Mouse (Mus musculus): ENCODE data around the gene Plcb2. TPM values are rescaled to one million over a fixed set of nuclear protein-coding genes. Genes with fewer than 3 reads are reported as not detected.

Plcb2 gene
- polyA plus RNA-seq, 1 experiment: 37.0 TPM

- WGBS: 60% methylated on average over 10 of the region's 10 CpGs
- H3K36me3 ChIP-seq (ENCODE audit: control insufficient read depth, insufficient read depth, low read length): no peaks in the 10 kb centered on the region
- DNase-seq (ENCODE audit: low read depth in 1 of 2, low spot score in 2 of 2): no peak
- no peaks in the 10 kb centered on the region for H3K27me3 ChIP-seq (ENCODE audit: control insufficient read depth, insufficient read depth, low read length)
- H3K4me3 ChIP-seq (ENCODE audit: extremely low read depth, insufficient read depth, insufficient read length): no peak overlapping the region
- no peak overlapping the region for H3K27ac ChIP-seq (ENCODE audit: insufficient read depth, low read length)
- no peak for TF ChIP-seq POLR2A (IDR thresholded peaks at IDR 0.05; ENCODE audit: low read depth, low read length)
- TF ChIP-seq CTCF (IDR thresholded peaks at IDR 0.05; ENCODE audit: extremely low read depth, insufficient read depth, insufficient read length, insufficient replicate concordance): no peak
- no peaks in the 10 kb centered on the region for H3K4me1 ChIP-seq (ENCODE audit: control insufficient read depth, insufficient read depth, insufficient read length)
Observed at GRCm38 (mm10) chr2:118766041-118767033, 38.1 kb upstream of the Plcb2 start.

GRCm38 (mm10) chr2:118764875-118765274, 36.6 kb upstream of the Plcb2 start:
- H3K27ac ChIP-seq (ENCODE audit: insufficient read depth, low read length): no peak overlapping the region
- 87% methylated on average over 5 of the region's 5 CpGs for WGBS

GRCm38 (mm10) chr2:118764094-118764831, 36.0 kb upstream of the Plcb2 start:
- TF ChIP-seq CTCF (IDR thresholded peaks at IDR 0.05; ENCODE audit: extremely low read depth, insufficient read depth, insufficient read length, insufficient replicate concordance) (peak; percentile 44; the same call in 1 of the 2 replicates), POLR2A (IDR thresholded peaks at IDR 0.05; ENCODE audit: low read depth, low read length) (no peak)
- no peaks in the 10 kb centered on the region for H3K4me1 ChIP-seq (ENCODE audit: control insufficient read depth, insufficient read depth, insufficient read length)
- no peaks in the 10 kb centered on the region for H3K27me3 ChIP-seq (ENCODE audit: control insufficient read depth, insufficient read depth, low read length)
- H3K27ac ChIP-seq (ENCODE audit: insufficient read depth, low read length): no peak overlapping the region
- 41% methylated on average over 11 of the region's 11 CpGs for WGBS
- no peaks in the 10 kb centered on the region for H3K36me3 ChIP-seq (ENCODE audit: control insufficient read depth, insufficient read depth, low read length)
- no peak overlapping the region for H3K4me3 ChIP-seq (ENCODE audit: extremely low read depth, insufficient read depth, insufficient read length)
- DNase-seq (ENCODE audit: low read depth in 1 of 2, low spot score in 2 of 2): peak in 1 of 2 experiments; percentile 27

More at GRCm38 (mm10) chr2:118764875-118765274, 36.6 kb upstream of the Plcb2 start:
- H3K4me1 ChIP-seq (ENCODE audit: control insufficient read depth, insufficient read depth, insufficient read length): no peaks in the 10 kb centered on the region
- DNase-seq (ENCODE audit: low read depth in 1 of 2, low spot score in 2 of 2): no peak
- no peaks in the 10 kb centered on the region for H3K27me3 ChIP-seq (ENCODE audit: control insufficient read depth, insufficient read depth, low read length)
- TF ChIP-seq POLR2A (IDR thresholded peaks at IDR 0.05; ENCODE audit: low read depth, low read length) (no peak), CTCF (IDR thresholded peaks at IDR 0.05; ENCODE audit: extremely low read depth, insufficient read depth, insufficient read length, insufficient replicate concordance) (no peak)
- no peak overlapping the region for H3K4me3 ChIP-seq (ENCODE audit: extremely low read depth, insufficient read depth, insufficient read length)
- no peaks in the 10 kb centered on the region for H3K36me3 ChIP-seq (ENCODE audit: control insufficient read depth, insufficient read depth, low read length)

GRCm38 (mm10) chr2:118763469-118763868, 35.2 kb upstream of the Plcb2 start:
- TF ChIP-seq CTCF (IDR thresholded peaks at IDR 0.05; ENCODE audit: extremely low read depth, insufficient read depth, insufficient read length, insufficient replicate concordance): no peak
- TF ChIP-seq POLR2A (IDR thresholded peaks at IDR 0.05; ENCODE audit: low read depth, low read length): no peak
- Histone ChIP-seq H3K4me3 (ENCODE audit: extremely low read depth, insufficient read depth, insufficient read length) (no peak overlapping the region), H3K27me3 (ENCODE audit: control insufficient read depth, insufficient read depth, low read length) (no peaks in the 10 kb centered on the region), H3K36me3 (ENCODE audit: control insufficient read depth, insufficient read depth, low read length) (no peaks in the 10 kb centered on the region), H3K27ac (ENCODE audit: insufficient read depth, low read length) (peak overlapping the region; percentile 42), H3K4me1 (ENCODE audit: control insufficient read depth, insufficient read depth, insufficient read length) (no peaks in the 10 kb centered on the region)
- WGBS: 75% methylated on average over 7 of the region's 7 CpGs
- no peak for DNase-seq (ENCODE audit: low read depth in 1 of 2, low spot score in 2 of 2)

- H3K27me3 ChIP-seq (ENCODE audit: control insufficient read depth, insufficient read depth, low read length): no peaks in the 10 kb centered on the region
- TF ChIP-seq CTCF (IDR thresholded peaks at IDR 0.05; ENCODE audit: extremely low read depth, insufficient read depth, insufficient read length, insufficient replicate concordance): no peak
- no peak for TF ChIP-seq POLR2A (IDR thresholded peaks at IDR 0.05; ENCODE audit: low read depth, low read length)
- WGBS: 37% methylated on average over 10 of the region's 10 CpGs
- peak overlapping the region; percentile 54 for H3K27ac ChIP-seq (ENCODE audit: insufficient read depth, low read length)
- DNase-seq (ENCODE audit: low read depth in 1 of 2, low spot score in 2 of 2): no peak
- H3K4me3 ChIP-seq (ENCODE audit: extremely low read depth, insufficient read depth, insufficient read length): 0 out of 2 replicates have a peak overlapping the region, but pooled peaks have one; percentile 19
- H3K36me3 ChIP-seq (ENCODE audit: control insufficient read depth, insufficient read depth, low read length): no peaks in the 10 kb centered on the region
- H3K4me1 ChIP-seq (ENCODE audit: control insufficient read depth, insufficient read depth, insufficient read length): no peaks in the 10 kb centered on the region
Observed at GRCm38 (mm10) chr2:118762784-118763148, 34.5 kb upstream of the Plcb2 start.

- Histone ChIP-seq H3K4me3 (ENCODE audit: extremely low read depth, insufficient read depth, insufficient read length) (peak within 1 kb of the TSS; percentile 19; the same call in 1 of the 2 replicates), H3K27ac (ENCODE audit: insufficient read depth, low read length) (peak within 1 kb of the TSS; percentile 76), H3K27me3 (ENCODE audit: control insufficient read depth, insufficient read depth, low read length) (no peaks in the 10 kb centered on the region), H3K36me3 (ENCODE audit: control insufficient read depth, insufficient read depth, low read length) (no peaks in the 10 kb centered on the region), H3K4me1 (ENCODE audit: control insufficient read depth, insufficient read depth, insufficient read length) (no peaks in the 10 kb centered on the region)
- peak in 1 of 2 experiments; percentile 49 for DNase-seq (ENCODE audit: low read depth in 1 of 2, low spot score in 2 of 2)
- TF ChIP-seq CTCF (IDR thresholded peaks at IDR 0.05; ENCODE audit: extremely low read depth, insufficient read depth, insufficient read length, insufficient replicate concordance) (no peak), POLR2A (IDR thresholded peaks at IDR 0.05; ENCODE audit: low read depth, low read length) (no peak)
- WGBS: 25% methylated on average over 29 of the region's 29 CpGs
Observed at GRCm38 (mm10) chr2:118761906-118762783, 33.9 kb upstream of the Plcb2 start, which contains the start of gene Ccdc9b. TSS of gene Ccdc9b (minus strand) at chr2:118762661.

Data from spleen, adult 2 months (tissue).